Mouse (Mus musculus) kidney, postnatal 0 days (tissue): Measurements from ENCODE around the gene Rtbdn. TPM values are rescaled to one million over a fixed set of nuclear protein-coding genes. Genes with fewer than 3 reads are reported as not detected.

Experiments used
- ATAC-seq: fragments of 200-750 bp; cut with Nextera tagmentation; replicated peaks from 2 replicates; pipeline ENCODE4 v1.8.0; 2017; ENCODE audit warnings: low read depth, moderate number of reproducible peaks, moderate TSS enrichment, moderate library complexity; ENCODE audit not compliant: low FRiP score
- DNase-seq: peaks from one replicate; pipeline ENCODE4 v3.0.0-alpha.2; 2016; ENCODE audit warnings: low spot score
- H3K27ac ChIP-seq: fragments of 300-500 bp; sonication (generic); 2 replicates; pipeline ENCODE4 v1.5.1; 2014; ENCODE audit warnings: mild to moderate bottlenecking
- H3K27me3 ChIP-seq: fragments of 300-500 bp; sonication (generic); 2 replicates; pipeline ENCODE4 v1.6.1; 2014; ENCODE audit warnings: low read length, mixed read lengths; ENCODE audit not compliant: insufficient read depth
- H3K36me3 ChIP-seq: fragments of 300-500 bp; sonication (generic); 2 replicates; pipeline ENCODE4 v1.6.1; 2014; ENCODE audit warnings: low read length, mixed read lengths; ENCODE audit not compliant: insufficient read depth
- H3K4me1 ChIP-seq: fragments of 300-500 bp; sonication (generic); replicated peaks from 2 replicates; pipeline ENCODE4 v1.6.1; 2014; ENCODE audit warnings: antibody characterized with exemption, low read length, mixed read lengths; ENCODE audit not compliant: insufficient read depth
- H3K4me2 ChIP-seq: fragments of 300-500 bp; sonication (generic); 2 replicates; pipeline ENCODE4 v1.6.1; 2014; ENCODE audit warnings: mild to moderate bottlenecking, low read length, moderate library complexity, mixed read lengths
- H3K4me3 ChIP-seq: fragments of 300-500 bp; sonication (generic); replicated peaks from 2 replicates; pipeline ENCODE4 v1.5.1; 2014; ENCODE audit warnings: low read depth, low read length
- H3K9ac ChIP-seq: fragments of 300-500 bp; sonication (generic); 2 replicates; pipeline ENCODE4 v1.6.1; 2014; ENCODE audit warnings: low read depth, low read length
- H3K9me3 ChIP-seq: fragments of 300-500 bp; sonication (generic); replicated peaks from 2 replicates; pipeline ENCODE4 v1.6.1; 2016; ENCODE audit warnings: low read length, inconsistent platforms, mixed read lengths
- CTCF ChIP-seq: IDR thresholded peaks from 2 replicates; pipeline ENCODE4 v1.5.1; 2016; ENCODE audit warnings: antibody characterized with exemption, low read depth, mild to moderate bottlenecking, moderate library complexity
- WGBS: fragments of 180-500 bp; shearing (Covaris S2); extraction: QIAGEN DNeasy Blood & Tissue Kit; methylation state at CpG from one replicate; pipeline ENCODE4 v1.1.7; 2014; 5-methylcytosine and 5-hydroxymethylcytosine counted together
- polyA plus RNA-seq: library from polyadenylated mRNA; unstranded; fragments of >200 nt; fragmentation: Nextera tagmentation; extraction: Ambion mirVana; gene quantifications from 2 replicates; pipeline ENCODE4 v1.2.1, GENCODE M21; 2015

Gene Rtbdn
- polyA plus RNA-seq, 1 experiment from 2014 or later: 0.09 TPM

GRCm38 (mm10) chr8:84959811-84960210, 13.0 kb downstream of the Rtbdn start:
- TF ChIP-seq CTCF: no peak
- Histone ChIP-seq H3K4me3 (no peak overlapping the region), H3K4me1 (peaks cover 1% of the 10 kb centered on the region), H3K4me2 (no peak overlapping the region), H3K27ac (no peak overlapping the region), H3K27me3 (no peaks in the 10 kb centered on the region), H3K9ac (no peak overlapping the region), H3K9me3 (no peaks in the 10 kb centered on the region), H3K36me3 (peaks cover 4% of the 10 kb centered on the region; the same call in 1 of the 2 replicates)
- DNase-seq (no peak), ATAC-seq (no peak)
- WGBS: 84% methylated on average over 7 of the region's 7 CpGs

- peaks cover 22% of the 10 kb centered on the region for H3K4me1 ChIP-seq
- ATAC-seq (no peak), DNase-seq (no peak)
- H3K4me2 ChIP-seq: no peak overlapping the region
- no peak overlapping the region for H3K9ac ChIP-seq
- H3K36me3 ChIP-seq: 0 out of 2 replicates have a peak, but pooled peaks cover 4% of the 10 kb centered on the region
- no peak overlapping the region for H3K4me3 ChIP-seq
- 90% methylated on average over 4 of the region's 4 CpGs for WGBS
- H3K27ac ChIP-seq: no peak overlapping the region
- peak; percentile 18; the same call in 1 of the 2 replicates for TF ChIP-seq CTCF
- no peaks in the 10 kb centered on the region for H3K9me3 ChIP-seq
- no peaks in the 10 kb centered on the region for H3K27me3 ChIP-seq
Observed at GRCm38 (mm10) chr8:84963952-84964351, 17.2 kb downstream of the Rtbdn start.

- peak overlapping the region; percentile 93 for H3K4me2 ChIP-seq
- H3K4me3 ChIP-seq: peak overlapping the region; percentile 56
- DNase-seq (peak; percentile 99), ATAC-seq (peak; percentile 86)
- peak overlapping the region; percentile 65 for H3K9ac ChIP-seq
- H3K4me1 ChIP-seq: peaks cover 30% of the 10 kb centered on the region
- H3K9me3 ChIP-seq: no peaks in the 10 kb centered on the region
- H3K27ac ChIP-seq: peak overlapping the region; percentile 83
- H3K36me3 ChIP-seq: 0 out of 2 replicates have a peak, but pooled peaks cover 5% of the 10 kb centered on the region
- no peak for TF ChIP-seq CTCF
- 1% methylated on average over 41 of the region's 41 CpGs for WGBS
- H3K27me3 ChIP-seq: no peaks in the 10 kb centered on the region
Observed at GRCm38 (mm10) chr8:84965731-84966291, 19.0 kb downstream of the Rtbdn start.

DNA sequence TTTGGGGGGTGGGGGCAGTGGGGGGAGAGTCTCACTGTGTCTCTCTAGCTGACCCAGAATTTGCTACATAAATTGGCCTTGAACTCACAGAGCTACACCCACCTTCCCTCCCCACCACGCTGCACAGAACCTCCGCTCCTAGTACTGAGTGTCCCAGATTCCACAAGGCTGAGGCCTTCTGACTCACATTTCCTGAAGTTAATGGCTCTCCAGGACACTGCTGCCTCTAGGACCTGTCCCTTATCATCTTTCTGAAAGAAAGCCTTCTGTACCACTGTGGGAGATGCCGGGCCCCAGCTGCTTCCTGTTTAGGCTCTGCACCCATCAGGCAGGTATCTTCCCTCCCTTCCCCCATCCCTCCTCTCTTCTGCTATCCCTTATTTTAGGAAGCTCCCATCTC, 19.8 kb downstream of the Rtbdn start:
- peaks cover 32% of the 10 kb centered on the region for H3K4me1 ChIP-seq
- H3K36me3 ChIP-seq: peaks cover 7% of the 10 kb centered on the region; the same call in 1 of the 2 replicates
- H3K4me3 ChIP-seq: no peak overlapping the region
- H3K9ac ChIP-seq: no peak overlapping the region
- no peak for TF ChIP-seq CTCF
- no peak overlapping the region for H3K4me2 ChIP-seq
- ATAC-seq: no peak
- DNase-seq: no peak
- no peaks in the 10 kb centered on the region for H3K9me3 ChIP-seq
- WGBS: 39% methylated on average over 3 of the region's 3 CpGs
- H3K27ac ChIP-seq: 0 out of 2 replicates have a peak overlapping the region, but pooled peaks have one; percentile 21
- no peaks in the 10 kb centered on the region for H3K27me3 ChIP-seq

DNA sequence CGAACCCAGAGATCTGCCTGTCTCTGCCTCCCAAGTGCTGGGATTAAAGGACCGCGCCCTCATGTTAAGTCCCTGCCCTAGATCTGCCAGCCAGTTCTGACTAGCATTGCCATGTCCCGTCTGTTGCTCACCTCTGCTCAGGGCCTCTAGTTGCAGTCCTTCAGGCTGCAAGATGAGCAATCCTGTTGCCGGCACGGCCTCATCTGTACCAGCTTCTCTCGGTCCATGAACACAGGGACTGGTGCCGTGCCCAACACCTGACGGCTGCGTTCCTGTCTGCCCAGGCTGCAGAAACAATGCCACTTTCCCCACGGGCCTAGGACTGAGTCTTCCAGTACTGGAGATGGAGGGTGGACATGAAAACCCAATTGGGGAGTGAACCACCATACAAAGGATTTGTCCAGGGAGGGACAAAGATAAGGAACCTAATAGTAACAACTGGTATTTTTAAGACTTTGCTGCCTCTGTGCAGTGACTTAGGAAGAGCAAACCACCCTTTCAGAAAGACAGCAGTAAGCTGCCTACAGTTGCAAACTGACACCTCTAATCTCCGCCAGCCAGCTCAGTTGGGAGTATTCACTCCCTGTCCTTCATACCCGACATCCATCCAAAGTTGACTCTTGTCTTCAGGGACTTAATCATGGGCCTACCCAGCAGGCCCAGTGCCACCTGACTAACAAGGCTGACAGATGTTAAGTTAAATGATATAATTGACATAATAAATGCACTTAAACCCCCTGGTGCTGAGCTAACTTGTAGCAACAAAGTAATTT, 20.9 kb downstream of the Rtbdn start:
- DNase-seq (no peak), ATAC-seq (no peak)
- no peak for TF ChIP-seq CTCF
- peaks cover 32% of the 10 kb centered on the region for H3K4me1 ChIP-seq
- no peak overlapping the region for H3K4me3 ChIP-seq
- H3K36me3 ChIP-seq: peaks cover 17% of the 10 kb centered on the region; the same call in 1 of the 2 replicates
- peak overlapping the region; percentile 92 for H3K27ac ChIP-seq
- H3K9me3 ChIP-seq: no peaks in the 10 kb centered on the region
- WGBS: 88% methylated on average over 13 of the region's 13 CpGs
- H3K9ac ChIP-seq: no peak overlapping the region
- peak overlapping the region; percentile 81; the same call in 1 of the 2 replicates for H3K4me2 ChIP-seq
- H3K27me3 ChIP-seq: no peaks in the 10 kb centered on the region

GRCm38 (mm10) chr8:84968650-84969049, 21.9 kb downstream of the Rtbdn start:
- ATAC-seq (no peak), DNase-seq (peak; percentile 53)
- no peak for TF ChIP-seq CTCF
- peak overlapping the region; percentile 85 for H3K9ac ChIP-seq
- H3K4me1 ChIP-seq: peaks cover 32% of the 10 kb centered on the region
- no peaks in the 10 kb centered on the region for H3K9me3 ChIP-seq
- H3K4me2 ChIP-seq: peak overlapping the region; percentile 81
- H3K4me3 ChIP-seq: peak overlapping the region; percentile 66
- no peaks in the 10 kb centered on the region for H3K27me3 ChIP-seq
- peaks cover 21% of the 10 kb centered on the region for H3K36me3 ChIP-seq
- WGBS: 8% methylated on average over 2 of the region's 2 CpGs
- H3K27ac ChIP-seq: peak overlapping the region; percentile 92
